Mouse (Mus musculus): Measurements from ENCODE around the gene Morf4l1.
"Not testable (repeated sequence)": the region's sequence is repeated elsewhere in the genome, so short reads cannot be mapped to it uniquely, and the experiment has no call there.

Morf4l1 gene

GRCm38 (mm10) chr9:90113651-90114566 lies 665 bp downstream of the Morf4l1 start:
- peak; percentile 95 to 96 for DNase-seq

GRCm38 (mm10) chr9:90113151-90113550 lies 1.4 kb downstream of the Morf4l1 start:
- peak in 1 of 2 experiments; percentile 34 for DNase-seq

DNA sequence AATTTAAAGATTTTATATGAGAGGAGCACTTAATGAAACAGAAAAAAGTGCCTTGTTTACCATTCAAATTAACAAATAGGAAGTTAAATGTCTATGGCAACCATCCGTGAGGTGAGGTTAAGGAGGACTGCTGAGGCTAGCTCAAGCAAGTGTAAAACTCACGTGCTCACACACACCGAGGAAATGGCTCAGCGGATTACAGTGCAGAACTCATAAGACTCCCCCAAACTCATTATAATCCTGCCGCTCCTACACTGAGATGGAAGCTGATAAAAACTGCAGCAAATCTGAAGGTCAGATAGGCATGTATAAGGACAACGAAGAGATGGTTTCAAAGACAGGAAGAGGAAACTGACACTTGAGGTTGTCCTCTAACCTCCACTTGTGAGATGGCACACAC lies 5.2 kb downstream of the Morf4l1 start:
- DNase-seq: no peak

- no peak for DNase-seq
Measured at GRCm38 (mm10) chr9:90108272-90108671, 6.3 kb downstream of the Morf4l1 start.

DNA sequence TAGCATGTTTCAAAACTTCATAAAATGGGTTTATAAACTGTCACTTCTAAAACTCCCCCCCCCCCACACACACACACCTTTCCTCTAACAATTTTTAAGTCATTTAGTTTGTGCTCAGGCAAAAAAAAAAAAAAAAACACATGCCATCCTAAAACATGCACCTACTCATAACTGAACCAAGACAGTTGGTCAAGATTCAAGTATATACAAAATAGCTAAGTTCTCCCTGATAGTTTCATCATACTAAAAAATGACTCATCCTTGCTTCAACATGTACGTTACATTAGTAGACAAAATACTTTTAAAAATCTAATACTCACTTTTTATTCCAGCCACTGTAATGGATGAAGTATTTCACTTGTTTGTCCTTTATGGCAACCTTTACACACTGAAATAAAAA lies 7.7 kb downstream of the Morf4l1 start:
- DNase-seq: no peak

DNA sequence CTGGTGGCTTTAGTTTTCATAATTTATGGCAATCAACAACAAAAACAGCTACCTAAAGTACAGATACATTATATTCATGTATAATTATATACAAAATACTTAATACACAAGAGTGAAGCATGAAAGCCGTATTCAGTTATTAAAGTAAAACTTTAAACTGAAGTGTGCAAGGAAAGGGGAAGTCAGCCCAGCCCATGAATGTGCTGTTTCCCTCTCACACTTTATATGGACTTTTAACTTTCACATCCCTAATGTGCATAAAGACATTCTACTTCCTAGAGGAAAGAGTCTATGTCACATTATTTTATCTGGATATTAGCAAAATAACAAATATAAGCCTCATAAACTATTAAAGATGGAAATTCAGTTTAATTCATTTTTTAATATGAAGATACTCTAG lies 9.1 kb downstream of the Morf4l1 start:
- no peak for DNase-seq

- DNase-seq: no peak
Measured at GRCm38 (mm10) chr9:90100760-90101159, 13.8 kb downstream of the Morf4l1 start.

DNA sequence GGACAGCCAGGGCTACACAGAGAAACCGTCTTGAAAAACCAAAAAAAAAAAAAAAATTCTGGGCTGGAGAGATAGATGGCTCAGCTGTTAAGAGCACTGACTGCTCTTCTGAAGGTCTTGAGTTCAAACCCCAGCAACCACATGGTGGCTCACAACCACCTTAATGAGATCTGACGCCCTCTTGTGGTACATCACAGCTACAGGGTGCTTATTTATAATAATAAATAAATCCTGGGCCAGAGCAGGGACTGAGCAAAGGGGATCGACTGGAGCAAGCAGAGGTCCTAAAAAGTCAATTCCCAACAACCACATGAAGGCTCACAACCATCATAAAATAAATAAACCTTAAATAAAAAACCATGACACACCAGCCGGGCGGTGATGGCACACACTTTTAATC lies 15.6 kb downstream of the Morf4l1 start:
- DNase-seq: no peak

DNA sequence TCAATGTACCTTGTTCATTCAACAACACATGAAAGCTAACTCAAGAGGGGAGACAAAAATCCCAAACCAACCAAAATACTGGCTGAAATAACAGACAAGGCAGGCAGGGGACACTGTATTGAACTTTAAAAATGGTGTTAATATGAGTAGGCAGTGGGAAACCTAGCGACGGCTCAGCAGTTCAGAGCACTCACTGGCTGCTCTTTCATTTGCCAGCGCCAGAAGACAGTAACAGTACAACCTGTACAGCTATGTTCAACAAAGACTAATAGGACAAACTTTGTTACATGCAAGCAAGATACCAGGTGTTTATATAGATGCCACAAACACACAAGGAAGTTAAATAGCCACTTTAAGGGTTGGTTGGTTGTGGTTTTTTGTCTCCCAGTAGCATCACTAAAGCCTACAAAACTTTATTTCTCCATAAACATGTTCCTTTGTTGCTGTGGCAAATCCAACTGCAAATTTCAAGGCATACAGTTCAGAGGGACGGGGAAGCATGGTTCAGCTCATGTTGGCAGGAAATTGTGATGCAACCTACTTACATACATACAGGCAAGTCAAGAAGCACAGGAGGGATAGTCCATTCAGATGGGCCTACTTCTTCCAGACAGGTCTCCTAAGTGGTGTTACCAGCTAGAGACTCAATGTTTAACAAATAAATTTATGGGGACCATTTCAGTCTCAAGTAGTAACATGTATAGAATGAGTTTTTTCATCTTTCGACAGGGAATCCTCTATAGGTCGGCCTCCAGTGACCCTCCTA lies 25.1 kb downstream of the Morf4l1 start:
- no peak for DNase-seq

DNA sequence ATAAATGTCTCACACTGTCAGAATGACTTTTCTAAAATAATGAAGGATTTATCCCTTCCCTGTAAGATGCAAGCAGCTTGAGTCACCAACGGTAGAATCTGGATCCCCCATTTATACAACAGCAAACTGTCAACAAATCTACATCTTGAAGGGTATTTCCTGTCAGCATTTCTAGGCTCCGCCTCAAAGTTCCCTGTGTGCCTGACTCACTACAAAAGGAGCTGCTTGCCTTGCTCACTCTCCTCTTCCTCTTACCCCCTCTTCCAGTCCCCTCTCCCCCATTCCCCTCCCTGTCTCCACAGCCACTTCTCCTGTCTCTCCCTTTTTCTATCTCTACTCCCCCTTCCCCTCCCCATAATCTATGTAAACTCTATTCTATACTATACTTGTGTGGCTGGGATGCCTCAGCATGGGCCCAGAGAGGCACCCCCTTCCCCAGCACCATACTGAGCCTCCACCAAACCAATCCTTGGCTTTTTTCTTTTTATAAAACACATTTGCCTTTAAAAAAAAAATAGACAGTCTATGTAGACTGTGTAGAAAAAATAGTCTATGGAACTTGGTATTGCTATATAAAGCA lies 26.6 kb downstream of the Morf4l1 start:
- no peak for DNase-seq

DNA sequence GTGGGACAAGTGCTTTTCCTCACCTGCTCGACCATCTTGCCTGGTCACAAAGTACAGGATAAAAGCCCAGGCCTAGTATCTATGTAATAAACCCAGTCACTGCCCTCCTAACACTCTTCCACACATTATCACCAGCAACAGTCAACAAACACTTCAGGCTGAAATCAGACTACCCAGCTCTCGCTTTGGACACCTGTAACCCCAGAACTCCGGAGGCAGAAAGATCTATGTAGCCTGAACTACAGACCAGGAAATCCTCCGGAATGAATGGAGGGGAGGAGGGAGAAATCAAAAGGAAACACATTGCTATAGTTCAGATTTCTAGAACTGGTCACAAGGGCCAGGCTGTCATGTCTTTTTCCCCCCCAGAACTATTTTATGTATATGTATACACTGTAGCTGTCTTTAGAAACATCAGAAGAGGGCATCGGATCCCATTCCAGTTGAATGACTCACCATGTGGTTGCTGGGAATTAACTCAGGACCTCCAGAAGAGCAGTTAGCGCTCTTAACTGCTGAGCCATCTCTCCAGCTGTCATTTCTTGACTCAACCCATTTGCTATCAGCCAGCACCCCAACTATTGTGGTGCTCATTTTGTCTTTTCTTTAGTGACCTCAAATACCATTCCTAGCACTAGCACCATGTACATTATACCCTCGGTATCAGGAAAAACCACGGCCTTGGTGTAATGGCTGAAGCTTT lies 29.7 kb downstream of the Morf4l1 start:
- DNase-seq: no peak

GRCm38 (mm10) chr9:90084152-90084551 lies 30.4 kb downstream of the Morf4l1 start:
- no peak for DNase-seq

DNA sequence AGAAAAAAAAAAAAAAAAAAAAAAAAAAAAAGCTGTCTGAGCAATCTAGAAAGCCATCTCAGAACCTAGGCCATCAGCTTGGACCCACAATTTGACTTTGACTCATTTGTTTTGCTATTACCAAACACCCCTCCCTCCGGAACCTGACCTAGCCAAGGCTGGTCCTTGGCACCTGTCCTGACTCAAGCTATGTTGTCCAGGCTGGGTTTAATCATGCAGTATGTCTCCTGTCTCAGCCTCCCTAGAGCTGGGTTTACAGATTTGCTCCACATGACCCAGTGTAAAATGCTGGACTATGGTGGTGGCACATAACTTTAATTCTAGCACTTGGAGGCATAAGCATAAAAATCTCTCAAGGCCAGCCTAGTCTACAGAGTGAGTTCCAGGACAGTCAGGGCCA lies 31.6 kb downstream of the Morf4l1 start:
- DNase-seq: no peak

- not testable (repeated sequence) for DNase-seq
Measured at GRCm38 (mm10) chr9:90081961-90082360, 32.6 kb downstream of the Morf4l1 start.

DNA sequence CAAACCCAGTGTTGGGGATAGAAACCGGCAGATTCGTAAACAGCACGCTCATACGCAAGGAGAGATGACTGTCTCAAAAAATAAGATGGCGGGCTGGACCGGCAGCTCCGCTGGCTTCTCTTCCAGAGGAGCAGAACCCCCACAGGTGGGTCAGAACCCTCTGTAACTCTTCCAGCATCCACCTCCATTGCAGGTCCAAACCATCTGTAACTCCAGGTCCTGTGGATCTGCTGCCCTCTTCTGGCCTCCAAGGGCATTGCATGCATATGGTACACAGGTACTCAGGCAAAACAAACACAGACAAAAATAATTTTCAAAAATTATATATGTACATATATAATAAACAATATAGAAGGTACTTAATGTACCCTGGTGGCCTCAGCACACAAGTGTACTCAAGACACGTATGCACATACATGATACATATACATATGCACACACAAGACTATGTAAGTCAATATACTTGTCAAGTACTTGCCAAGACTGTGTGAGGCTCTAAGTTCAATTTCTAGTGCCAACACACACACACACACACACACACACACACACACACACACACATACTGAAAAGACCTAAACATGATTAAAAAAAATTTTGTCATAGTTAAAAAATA lies 37.6 kb downstream of the Morf4l1 start:
- peak; percentile 70 to 75 for DNase-seq

DNA sequence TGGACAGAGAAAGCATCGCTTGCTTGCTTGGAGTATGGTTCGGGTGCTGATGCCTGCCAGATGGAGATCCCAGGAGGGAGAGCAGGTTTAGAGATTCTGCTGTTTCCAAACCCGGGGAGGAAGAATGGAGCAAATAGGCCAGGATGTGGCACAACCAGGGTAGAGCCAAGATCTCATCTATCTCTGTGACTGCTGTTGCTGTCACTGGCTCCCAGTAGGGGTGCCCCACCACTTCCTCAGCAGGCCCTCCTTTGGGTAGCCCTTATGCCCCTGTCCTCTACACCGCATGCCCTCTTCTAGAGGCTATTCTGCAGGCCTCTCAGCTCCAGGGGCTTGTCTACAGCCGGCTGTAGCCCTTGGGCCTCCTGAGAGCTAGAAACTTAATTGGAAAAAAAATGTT lies 38.4 kb downstream of the Morf4l1 start:
- DNase-seq: no peak

DNA sequence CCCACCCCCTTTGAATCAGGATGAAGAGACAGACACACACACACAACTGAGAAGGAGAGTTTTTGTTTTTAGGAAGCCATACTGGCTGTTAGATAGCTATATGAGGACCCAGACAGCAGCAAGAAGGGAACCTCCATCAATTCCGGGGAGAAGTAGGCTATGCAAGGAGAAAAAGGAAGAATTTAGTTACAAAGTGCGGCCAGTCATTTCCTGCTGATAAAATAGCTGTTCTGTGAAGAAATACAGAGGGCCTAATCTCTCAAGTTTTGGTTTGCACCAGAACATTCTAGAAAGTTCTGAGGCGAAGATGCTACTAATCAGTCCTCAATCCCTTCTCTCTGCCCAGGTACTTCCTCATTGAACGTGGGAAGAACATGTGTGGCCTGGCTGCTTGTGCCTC lies 39.2 kb downstream of the Morf4l1 start:
- DNase-seq: no peak

GRCm38 (mm10) chr9:90070174-90070573 lies 44.4 kb downstream of the Morf4l1 start:
- DNase-seq: peak in 1 of 2 experiments; percentile 29

DNA sequence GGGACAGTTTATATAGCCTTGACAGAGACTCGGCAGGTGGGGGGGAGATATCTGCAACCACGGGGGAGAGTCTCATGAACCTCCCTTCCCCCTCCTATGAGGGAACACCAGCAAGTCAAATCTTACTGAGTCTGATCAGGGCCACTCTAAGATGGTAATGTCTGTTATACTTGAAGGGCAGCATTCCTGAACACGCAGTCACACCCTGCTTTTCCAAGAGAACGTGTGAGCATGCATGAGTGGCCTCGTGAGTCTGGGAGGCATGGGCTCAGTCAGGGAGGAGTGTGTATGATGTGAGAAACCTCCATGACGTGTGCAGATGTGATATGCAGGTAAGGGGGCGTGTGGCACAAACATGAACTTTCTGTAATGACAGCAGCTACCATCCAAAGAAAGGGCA lies 45.1 kb downstream of the Morf4l1 start:
- DNase-seq: peak; percentile 85 to 91

DNA sequence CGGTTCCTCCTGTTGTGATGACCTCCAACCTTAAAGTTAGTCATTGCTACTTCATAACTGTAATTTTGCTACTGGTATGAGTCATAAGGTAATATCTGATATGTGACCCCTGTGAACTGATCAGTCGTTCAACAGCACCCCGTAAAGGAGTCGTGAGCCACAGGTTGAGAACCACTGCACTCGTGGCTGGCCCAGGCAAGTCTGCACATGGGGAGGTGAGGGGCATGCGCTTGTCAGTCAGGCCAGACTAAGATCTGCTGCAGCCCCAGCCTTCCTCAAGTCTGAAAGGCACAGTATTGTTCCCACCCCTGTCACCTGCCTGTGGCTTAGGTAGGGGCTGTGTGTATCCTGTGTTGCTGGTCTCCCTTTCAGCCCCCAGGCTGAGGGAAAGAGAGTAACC lies 45.8 kb downstream of the Morf4l1 start:
- DNase-seq: no peak

- DNase-seq: no peak
Measured at GRCm38 (mm10) chr9:90067341-90067740, 47.2 kb downstream of the Morf4l1 start.

GRCm38 (mm10) chr9:90060932-90061331 lies 53.6 kb downstream of the Morf4l1 start:
- DNase-seq: not testable (repeated sequence)

- DNase-seq: no peak
Measured at GRCm38 (mm10) chr9:90060574-90060875, 54.0 kb downstream of the Morf4l1 start.
